Mouse (Mus musculus) brain, embryonic 14.5 days (tissue): ENCODE results near the gene Gars. TPM values are rescaled to one million over a fixed set of nuclear protein-coding genes. Genes with fewer than 3 reads are reported as not detected.

Experiments used
- DNase-seq: peaks from one replicate; pipeline ENCODE4 v3.0.0-alpha.2; 2011; ENCODE audit warnings: low read depth
- CTCF ChIP-seq: fragments of 200-500 bp; IDR thresholded peaks from 2 replicates; pipeline ENCODE4 v1.5.1; 2012; ENCODE audit warnings: inconsistent platforms, mild to moderate bottlenecking, moderate library complexity, borderline replicate concordance; ENCODE audit not compliant: insufficient read depth, insufficient read length; ENCODE audit errors: extremely low read depth
- POLR2A ChIP-seq: fragments of 200-500 bp; IDR thresholded peaks from 2 replicates; pipeline ENCODE4 v1.6.1; 2012; ENCODE audit warnings: mild to moderate bottlenecking, inconsistent platforms, borderline replicate concordance; ENCODE audit not compliant: poor library complexity, insufficient read depth, insufficient read length, severe bottlenecking; ENCODE audit errors: extremely low read depth
- polyA plus RNA-seq: library from polyadenylated mRNA; depleted of rRNA; stranded (reverse); fragments of >200 nt; gene quantifications from 2 replicates; pipeline ENCODE4 v1.2.3, GENCODE M21; 2012

Gars gene
- polyA plus RNA-seq, 1 experiment = 122 TPM

- peak; percentile 86 for DNase-seq
- TF ChIP-seq CTCF (no peak), POLR2A (no peak)
Observed at GRCm38 (mm10) chr6:55009391-55010230, 28.2 kb upstream of the Gars start.

GRCm38 (mm10) chr6:55010330-55011091, 27.3 kb upstream of the Gars start:
- TF ChIP-seq POLR2A = no peak
- TF ChIP-seq CTCF = no peak
- DNase-seq = peak; percentile 16

GRCm38 (mm10) chr6:55012516-55012915, 25.3 kb upstream of the Gars start:
- no peak for DNase-seq
- no peak for TF ChIP-seq CTCF
- TF ChIP-seq POLR2A = no peak

GRCm38 (mm10) chr6:55014184-55014583, 23.6 kb upstream of the Gars start:
- DNase-seq = no peak
- TF ChIP-seq POLR2A (no peak), CTCF (no peak)

GRCm38 (mm10) chr6:55016236-55016635, 21.6 kb upstream of the Gars start:
- peak; percentile 78 for DNase-seq
- no peak for TF ChIP-seq POLR2A
- TF ChIP-seq CTCF = peak; percentile 57; the same call in 1 of the 2 replicates

GRCm38 (mm10) chr6:55016710-55017583, 20.9 kb upstream of the Gars start:
- TF ChIP-seq CTCF (peak; percentile 88), POLR2A (no peak)
- DNase-seq = peak; percentile 93

GRCm38 (mm10) chr6:55018417-55018816, 19.4 kb upstream of the Gars start:
- TF ChIP-seq POLR2A = no peak
- no peak for TF ChIP-seq CTCF

GRCm38 (mm10) chr6:55021806-55022205, 16.0 kb upstream of the Gars start:
- no peak for DNase-seq
- TF ChIP-seq POLR2A = no peak
- no peak for TF ChIP-seq CTCF

More at GRCm38 (mm10) chr6:55018417-55018816, 19.4 kb upstream of the Gars start:
- no peak for DNase-seq

GRCm38 (mm10) chr6:55027642-55028041, 10.2 kb upstream of the Gars start:
- TF ChIP-seq CTCF (no peak), POLR2A (no peak)
- DNase-seq = peak; percentile 42

- DNase-seq = no peak
- TF ChIP-seq POLR2A (no peak), CTCF (no peak)
Observed at GRCm38 (mm10) chr6:55036731-55037130, 1.1 kb upstream of the Gars start.

GRCm38 (mm10) chr6:55038671-55039445, 1.1 kb downstream of the Gars start:
- DNase-seq = peak; percentile 60
- TF ChIP-seq CTCF (no peak), POLR2A (no peak)
